Mouse (Mus musculus) gastrocnemius, postnatal 25 days (tissue): ENCODE results near the gene Olfr523. TPM values are rescaled to one million over a fixed set of nuclear protein-coding genes. Genes with fewer than 3 reads are reported as not detected.

ENCODE experiments used
- DNase-seq: peaks from one replicate; pipeline ENCODE4 v3.0.0; 2022
- total RNA-seq, 2 experiments: library from RNA; stranded (reverse); gene quantifications; 1 replicate in 1 of 2; 2 replicates in 1 of 2; pipeline ENCODE4 v1.2.3; 2021

Gene Olfr523
- total RNA-seq, 2 experiments from 2014 or later = not detected

DNA sequence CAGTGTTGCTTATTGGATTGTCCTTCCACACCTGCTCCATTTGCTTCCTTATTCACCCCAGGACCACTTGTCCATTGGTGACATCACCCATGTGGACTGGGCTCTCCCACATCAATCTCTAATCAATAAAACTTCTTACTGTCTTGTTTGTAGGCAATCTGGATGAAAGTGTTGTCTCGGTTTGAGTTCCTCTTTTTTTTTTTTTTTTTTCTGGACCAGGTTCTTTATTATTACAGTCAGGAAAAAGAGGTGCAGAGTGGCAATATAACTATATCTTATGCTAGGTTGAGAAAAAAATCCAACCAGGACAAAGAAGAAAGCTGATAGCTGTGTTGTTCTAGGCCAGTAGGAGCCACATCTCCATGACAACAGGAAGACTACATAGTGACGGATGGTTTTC lies 7.7 kb downstream of the Olfr523 start:
- no peak for DNase-seq

DNA sequence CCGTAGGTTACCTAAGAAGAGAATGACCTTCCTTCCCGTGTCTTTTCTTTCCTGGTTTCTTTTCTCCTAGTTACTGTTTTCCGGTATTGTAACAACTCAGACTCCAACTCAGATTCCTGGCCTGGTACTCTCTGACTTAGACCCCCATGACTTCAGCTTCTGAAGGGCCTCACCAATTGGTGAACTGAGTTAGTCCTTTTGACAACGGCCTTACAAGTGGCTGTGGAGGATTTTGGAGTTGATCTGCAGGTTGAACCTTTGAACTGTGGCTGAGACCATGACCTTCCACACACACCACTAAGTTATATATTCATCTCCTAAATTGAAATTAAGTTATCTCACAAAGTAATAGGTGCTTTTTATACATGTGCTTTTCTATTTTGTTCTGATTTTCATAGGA lies 11.2 kb downstream of the Olfr523 start:
- no peak for DNase-seq

DNA sequence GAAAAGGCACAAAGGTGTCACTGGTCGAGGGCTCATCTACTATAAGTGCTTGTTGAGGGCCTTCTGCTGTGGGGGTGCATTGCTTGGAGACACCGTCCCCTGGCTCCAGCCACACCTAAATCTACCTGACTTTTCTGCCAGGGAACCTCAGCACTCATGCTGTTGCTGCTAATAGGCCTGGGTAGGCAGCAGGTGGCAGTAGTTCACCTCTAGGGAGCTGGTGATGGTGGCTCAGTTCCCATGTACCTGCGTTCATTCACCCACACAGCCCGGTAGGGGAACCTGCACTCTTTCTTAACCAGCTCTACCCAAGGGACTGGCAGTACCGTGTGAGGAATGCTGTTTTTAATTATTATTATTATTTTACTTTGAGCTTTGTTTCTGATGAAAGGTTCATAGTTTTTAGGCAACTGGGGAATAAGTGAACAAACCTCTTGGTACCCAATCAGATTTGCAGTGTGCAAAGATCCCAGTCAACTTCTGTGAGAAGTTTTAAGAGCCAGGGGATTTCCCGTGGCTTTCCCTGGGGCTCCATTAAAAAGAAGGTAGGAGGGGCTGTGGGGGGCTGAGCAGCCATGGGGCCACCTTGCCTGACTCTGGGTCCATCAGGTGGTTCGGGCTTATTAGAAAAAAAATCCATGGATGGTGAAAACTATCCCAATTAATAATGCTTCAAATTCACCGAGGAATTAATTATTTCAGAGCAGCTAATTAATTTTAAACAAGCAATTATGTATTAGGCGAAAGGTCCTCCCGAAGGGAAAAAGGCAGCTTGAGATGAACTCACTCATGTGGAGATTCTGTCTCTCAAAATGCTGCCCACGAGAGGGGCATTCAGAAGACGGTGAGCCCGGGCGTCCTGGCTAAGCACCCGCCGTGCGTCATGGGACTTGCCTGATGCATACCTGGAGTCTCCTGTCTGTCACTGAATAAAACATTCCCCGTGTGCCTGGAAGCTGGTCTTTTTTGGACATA lies 13.9 kb downstream of the Olfr523 start:
- no peak for DNase-seq

DNA sequence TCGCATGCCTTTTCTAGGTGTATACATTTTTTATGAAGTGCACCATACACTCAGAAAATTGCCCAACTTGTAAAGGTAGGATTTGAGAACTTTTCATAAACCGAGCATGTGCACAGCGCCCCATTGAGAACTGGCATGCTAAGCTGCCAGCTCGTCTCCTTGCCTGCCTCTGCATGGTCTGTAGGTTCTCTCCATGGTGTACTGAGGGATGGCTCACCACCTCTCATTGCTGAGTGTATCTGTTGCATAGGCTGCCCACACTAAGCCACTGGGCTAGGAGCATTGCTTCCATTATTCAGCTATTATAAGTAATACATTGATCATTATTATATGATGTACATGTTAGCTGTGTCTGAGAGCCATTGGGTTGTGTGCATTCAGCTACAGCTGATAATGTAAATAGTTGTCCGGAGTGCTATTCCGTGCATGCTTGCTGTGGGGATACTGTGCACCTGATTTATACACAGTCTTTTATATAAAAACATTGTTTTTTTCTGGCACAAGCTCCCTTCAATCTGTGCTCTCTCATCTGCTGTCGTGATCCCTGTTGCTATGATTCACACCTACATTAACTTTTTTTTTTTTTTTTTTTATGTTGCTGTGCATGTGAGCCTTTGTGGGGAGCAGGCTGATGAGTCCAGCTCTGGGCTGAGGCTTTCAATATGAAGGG lies 14.8 kb downstream of the Olfr523 start:
- DNase-seq = no peak

DNA sequence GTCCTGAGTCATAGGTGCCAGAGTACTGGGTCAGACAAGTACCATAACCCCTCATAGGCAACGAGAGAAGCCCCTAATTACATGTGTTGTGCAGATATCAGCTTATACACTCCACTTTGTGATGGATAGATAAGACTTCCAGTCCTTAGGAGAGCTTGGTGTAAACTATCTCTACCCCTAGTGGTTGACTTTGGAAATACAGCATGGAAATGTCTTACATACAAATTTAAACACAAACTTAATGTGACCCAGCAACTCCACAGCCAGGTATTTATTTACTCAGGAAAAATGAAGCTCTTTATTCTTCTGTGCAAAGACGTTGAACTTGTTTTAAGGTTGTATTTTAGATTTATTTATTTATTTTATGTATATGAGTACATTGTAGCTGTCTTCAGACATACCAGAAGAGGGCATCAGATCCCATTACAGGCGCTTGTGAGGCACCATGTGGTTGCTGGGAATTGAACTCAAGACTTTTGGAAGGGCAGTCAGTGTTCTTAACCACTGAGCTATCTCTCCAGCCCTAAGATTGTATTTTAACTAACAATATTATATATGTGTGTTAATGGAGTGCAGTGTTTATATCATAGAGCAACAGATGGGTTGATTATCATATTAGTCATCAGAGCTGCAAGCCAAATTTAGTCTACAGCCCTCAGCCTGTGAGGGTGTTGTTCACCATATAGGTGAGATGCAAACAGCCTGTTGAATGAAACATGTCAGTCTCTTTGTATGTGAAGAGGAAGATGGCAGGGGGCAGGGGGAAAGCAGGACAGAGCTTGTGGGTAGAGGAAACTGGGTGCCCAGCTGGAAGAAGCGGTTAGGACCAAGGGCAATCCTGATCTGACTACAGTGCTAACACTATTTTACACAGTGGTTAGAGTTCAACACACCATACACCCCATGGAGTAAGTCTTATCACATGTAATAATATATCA lies 15.6 kb downstream of the Olfr523 start:
- DNase-seq = no peak

DNA sequence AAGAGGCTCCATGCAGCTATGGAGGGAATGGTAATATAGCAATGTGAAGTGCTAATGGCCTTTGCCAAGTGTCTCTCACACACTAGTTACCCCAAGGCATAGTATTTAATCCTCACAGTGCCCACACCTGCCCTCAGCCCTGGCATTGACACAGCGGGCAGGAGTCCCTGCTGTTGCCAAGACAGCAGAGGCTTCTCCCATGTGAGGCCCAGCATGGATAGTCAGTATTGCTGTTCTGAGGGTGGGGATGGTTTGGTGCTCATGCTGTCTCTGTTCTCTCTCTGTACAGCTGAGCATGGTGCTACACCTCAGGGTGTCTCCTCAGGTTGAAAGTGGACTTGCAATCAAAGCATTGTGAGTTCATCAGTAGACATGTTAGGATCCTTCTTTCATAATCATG lies 17.4 kb downstream of the Olfr523 start:
- DNase-seq = no peak

DNA sequence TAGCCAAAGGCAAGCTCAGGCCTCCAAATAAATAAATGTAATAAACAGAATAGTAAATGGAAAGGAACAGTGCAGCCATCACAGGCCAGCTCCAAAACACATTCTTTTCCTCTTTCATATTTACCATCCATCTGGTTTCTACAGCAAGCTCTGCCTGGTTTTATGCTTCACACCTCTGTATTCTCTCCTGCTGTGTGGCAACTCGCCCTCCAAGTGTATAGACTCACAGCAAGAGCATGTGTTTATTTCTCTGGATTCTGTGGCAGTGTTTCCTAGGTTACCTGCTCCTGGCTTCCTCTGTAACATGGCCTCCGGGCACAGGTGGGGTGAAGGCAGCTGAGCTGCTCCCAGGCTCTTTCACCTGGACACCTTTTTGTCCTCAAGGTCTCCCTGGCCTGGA lies 19.4 kb downstream of the Olfr523 start:
- no peak for DNase-seq

DNA sequence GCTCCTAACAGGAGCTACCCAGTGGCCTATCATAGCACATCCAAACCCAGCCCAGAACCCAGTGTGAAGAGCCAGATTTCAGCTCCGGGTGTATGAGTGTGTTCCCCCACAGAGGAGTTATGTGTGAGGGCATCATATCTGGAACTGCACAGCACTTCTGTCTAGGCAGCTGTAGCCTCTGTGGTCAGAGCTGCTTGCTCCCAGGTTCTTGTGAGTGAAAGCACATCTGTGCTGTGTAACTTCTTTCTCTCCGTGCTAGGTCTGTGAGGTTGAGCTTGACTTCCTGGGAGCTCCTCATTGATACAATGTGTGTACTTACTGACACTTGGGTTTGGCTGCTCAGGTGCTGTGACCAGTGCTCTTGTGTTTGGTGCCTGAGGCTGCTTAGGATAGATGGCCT lies 19.8 kb downstream of the Olfr523 start:
- DNase-seq = no peak

DNA sequence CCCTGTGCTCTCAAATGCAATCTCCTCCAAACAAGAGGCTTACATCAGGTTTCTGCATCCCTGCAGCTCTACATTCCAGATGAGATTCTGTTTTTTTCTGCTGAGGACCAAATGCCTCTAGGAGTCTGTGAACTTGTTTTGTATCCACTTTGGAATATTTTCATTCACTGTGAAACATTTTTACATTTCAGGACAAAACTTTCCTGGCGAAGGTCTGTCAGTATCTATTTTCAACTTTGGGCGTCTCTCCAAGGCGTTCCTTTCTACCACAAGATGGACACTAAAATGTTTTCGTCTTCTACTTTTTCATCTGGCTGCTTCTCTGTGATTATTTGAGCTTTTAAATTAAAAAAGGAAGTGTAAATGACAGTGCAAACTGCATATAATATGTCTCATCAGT lies 21.0 kb downstream of the Olfr523 start:
- DNase-seq = no peak

DNA sequence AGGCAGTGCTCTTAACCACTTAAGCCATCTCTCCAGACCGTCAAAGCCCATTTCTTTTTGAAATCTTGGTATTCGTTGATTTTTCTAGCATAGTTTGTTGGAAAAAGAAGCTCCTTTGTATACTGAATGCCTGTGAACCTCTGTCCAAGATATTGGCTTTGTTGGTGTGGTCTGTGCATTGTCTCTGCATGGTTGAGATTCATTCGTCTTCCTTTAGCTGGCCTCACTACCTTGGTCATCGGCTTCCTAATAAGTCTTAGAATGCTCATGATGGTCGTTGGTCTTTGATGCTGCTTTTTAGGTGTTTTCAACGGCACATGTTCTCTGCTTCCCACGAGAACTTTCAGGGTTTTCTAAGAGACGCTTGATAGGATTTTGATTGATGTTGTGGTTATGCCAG lies 23.0 kb downstream of the Olfr523 start:
- no peak for DNase-seq

DNA sequence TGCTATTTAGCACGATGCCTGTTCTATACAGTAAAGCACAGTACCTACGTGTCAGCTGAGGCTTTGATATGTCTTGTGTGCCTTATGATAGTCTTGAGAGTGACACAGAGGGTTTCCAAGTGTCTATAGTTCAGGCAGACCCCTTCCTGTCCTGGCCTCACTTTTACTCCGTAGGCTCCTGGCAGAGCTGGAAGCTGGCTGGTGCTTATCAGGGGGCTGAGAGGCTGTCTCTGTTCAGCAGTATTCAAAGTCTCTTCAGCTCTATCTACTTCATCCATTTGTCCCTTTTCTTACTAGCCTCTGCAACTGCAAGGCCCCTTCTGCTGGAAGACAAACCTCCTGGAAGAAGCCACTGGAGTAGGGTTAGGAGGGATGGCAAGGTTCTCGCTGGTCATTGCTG lies 28.1 kb downstream of the Olfr523 start:
- no peak for DNase-seq

DNA sequence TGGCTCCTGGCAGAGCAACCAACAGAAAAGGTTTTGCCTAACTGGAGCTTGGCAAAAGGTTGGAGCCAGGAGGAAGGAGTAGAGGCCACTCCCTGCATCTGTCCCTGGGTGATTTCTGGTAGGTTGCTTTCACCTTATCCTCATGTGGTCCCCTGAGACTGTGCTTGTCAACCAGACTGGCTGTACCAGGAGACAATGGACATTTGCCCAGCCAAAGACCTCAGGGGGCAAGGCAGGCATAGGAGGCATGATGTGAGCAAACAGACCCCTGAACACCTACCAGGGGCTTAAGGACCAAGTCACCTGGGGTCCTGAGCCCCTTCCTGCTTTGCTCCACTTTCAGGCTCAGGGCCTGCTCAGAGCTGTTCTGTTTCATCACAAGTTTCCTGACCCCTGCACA lies 32.8 kb downstream of the Olfr523 start, which contains the start of gene Olfr524:
Olfr524 (minus strand) TSS at position 101 of the 400 bp plus-strand sequence.
- no peak for DNase-seq

DNA sequence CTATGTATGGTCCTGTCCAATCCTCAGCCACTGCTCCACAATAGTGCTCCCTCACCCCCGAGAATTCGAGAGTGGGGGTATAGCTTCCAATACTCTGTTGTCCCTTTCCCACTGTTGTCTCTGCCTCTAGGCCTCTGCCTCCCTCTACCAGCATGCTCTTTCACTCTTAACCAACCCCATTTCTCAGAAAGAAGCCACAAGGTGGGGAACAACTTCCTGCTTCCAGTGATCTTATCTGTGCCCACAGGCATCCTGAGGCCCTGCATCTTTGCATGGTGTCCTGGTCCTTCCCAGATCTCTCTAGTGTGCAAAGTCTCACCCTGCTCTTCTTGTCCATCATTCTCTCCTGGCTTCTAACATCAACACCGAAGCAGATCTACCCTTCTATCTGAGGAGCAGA lies 33.9 kb downstream of the Olfr523 start:
- DNase-seq = no peak

DNA sequence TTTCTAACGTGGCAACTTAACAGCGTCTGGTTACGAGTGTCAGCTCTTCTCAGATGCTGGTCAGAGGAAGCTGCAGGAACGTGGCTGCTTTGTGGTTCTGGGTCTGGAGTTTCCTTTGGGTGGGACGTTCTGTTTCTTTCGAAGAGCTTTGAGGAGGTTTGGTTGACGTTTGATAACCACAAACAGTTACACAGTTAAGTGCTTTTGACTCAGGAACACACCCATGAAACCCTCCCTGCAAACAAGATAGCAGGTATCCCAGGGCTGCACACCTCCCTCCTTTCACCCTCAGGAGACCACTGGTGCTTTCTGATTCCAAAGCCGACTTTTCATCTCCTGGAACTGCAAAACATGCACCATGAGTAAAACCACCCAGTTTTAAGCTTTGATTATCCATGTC lies 35.1 kb downstream of the Olfr523 start:
- no peak for DNase-seq

DNA sequence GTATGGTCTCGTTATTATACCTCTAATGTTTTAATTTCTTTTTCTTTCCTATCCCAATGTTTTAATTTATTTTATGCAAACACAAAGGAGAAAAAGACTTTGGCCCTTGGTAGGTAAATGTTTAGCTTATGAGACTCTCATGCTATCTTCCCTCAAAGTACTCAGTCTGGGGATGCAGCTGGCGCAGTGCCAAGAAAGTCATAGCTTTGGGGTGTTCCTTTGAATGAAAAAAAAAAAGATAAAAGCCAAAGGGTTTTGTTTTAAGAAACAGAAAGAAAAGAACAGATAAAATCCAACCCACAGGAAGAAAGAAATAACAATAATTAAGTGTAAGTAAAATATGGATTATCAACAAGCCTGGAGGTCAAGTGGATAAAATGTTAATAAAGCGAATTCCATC lies 35.7 kb downstream of the Olfr523 start:
- no peak for DNase-seq

DNA sequence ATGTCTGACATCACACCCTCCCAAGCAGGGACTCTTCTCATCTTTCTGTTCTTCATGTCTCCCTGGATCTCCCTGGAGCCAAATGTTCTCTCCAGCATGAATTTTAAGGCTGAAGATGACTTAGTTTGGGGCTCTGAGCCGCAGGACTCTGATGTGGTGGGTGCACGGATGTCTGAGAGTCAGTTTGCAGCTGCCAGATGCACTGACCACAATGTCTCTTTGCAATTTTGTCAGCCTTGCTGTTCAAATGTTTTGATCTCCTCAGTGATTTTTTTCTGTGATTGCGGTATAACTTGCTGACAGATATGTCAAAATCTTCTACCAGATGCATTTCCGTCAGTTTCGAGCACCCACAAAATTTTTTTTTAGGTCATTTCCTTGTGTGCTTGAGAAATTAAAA lies 40.8 kb downstream of the Olfr523 start:
- DNase-seq = no peak

DNA sequence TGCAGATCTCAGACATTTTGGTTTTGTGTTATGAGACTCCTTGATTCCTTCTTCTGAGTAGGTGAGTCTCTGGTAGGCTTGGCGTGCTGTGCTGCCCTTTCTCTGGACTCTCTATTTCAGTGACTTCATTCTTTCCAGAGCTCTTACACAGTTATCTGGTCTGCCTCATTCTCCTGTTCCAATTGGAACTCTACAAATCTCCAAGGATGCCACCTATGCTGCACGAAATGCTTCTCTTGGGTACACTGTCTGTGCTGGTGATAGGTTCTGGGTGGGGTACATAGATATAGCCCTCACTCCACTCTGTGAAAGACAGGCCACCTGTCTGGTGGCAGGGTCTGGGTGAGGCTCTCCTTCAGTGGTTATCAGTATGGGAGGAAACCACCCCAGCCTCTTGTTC lies 45.0 kb downstream of the Olfr523 start, which contains the start of gene Cd163l1:
Cd163l1 (plus strand) TSS at position 301 of the 400 bp plus-strand sequence.
- DNase-seq = no peak

DNA sequence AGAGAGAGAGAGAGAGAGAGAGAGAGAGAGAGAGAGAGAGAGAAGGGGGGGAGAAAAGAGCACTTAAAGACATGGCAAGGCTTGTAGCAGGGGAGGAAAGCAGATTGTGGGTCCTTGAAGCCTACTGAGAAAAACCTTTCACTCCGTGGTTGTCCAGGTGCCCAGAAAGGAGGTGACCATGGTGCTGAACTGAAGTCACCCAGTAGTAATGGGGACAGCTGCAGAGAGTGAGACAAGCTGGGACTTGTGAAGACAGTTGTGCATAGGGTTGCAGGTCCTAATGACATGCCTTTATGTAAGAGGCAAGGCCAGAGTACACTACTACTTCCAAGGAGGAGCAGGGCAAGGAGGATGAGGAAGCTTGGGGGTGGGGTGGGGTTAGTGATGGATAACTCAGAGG lies 46.3 kb downstream of the Olfr523 start:
- DNase-seq = no peak

DNA sequence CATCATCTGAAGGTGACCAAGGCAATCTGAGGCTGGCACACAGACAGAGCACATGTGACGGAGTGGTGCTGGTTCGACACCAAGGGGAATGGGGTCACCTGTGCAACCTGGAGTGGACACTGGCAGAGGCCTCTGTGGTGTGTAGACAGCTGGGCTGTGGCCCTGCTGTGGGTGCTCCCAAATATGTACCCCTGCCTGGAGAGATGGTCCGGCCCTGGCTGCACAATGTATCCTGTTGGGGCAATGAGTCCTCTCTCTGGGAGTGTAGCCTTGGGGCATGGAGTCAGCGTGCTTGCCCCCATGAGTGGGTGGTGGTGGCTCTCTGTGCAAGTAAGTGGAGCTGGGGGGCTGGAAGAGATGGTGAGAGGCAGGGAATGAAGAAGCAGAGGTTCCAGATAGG lies 47.4 kb downstream of the Olfr523 start:
- DNase-seq = no peak

DNA sequence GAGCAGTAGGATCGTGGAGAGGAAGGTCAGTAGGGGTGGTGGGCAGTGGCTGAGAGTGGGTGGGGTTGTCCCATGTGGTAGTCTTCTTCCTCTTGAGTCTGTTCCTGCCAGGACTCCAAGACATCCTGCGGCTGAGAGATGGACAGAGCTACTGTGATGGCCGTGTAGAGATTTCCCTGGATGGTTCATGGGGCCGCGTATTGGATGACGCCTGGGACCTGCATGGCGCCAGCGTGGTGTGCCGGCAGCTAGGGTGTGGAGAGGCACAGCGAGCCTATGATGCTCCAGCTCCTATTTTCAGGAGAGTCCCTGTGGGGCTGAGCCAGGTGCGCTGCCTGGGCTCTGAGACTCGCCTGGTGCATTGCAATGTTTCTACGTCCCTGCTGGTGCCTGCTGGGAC lies 51.2 kb downstream of the Olfr523 start:
- DNase-seq = no peak
